Mouse (Mus musculus): Measurements from ENCODE around the gene Borcs8. TPM values are rescaled to one million over a fixed set of nuclear protein-coding genes. Genes with fewer than 3 reads are reported as not detected.
A peak's percentile ranks its signal among the peaks of the same experiment; 100 is the strongest.

The Borcs8 gene
- polyA plus RNA-seq, 1 experiment from 2014 or later, result 22.4 TPM

- H3K27ac ChIP-seq (replicated peaks), result peak overlapping the region; percentile 68
Observed at GRCm38 (mm10) chr8:70181903-70182252, 42.6 kb downstream of the Borcs8 start.

GRCm38 (mm10) chr8:70183194-70183593 is 43.9 kb downstream of the Borcs8 start:
- Histone ChIP-seq H3K9me3 (replicated peaks) (no peaks in the 10 kb centered on the region), H3K4me2 (no peak overlapping the region), H3K27ac (replicated peaks) (no peak overlapping the region), H3K9ac (no peak overlapping the region), H3K4me1 (replicated peaks) (peaks cover 30% of the 10 kb centered on the region), H3K36me3 (replicated peaks) (peaks cover 41% of the 10 kb centered on the region), H3K4me3 (replicated peaks) (no peak overlapping the region), H3K27me3 (no peaks in the 10 kb centered on the region)
- no peak for ATAC-seq (ENCODE audit: insufficient read depth)
- 79% methylated on average over 4 of the region's 4 CpGs for WGBS (ENCODE audit: insufficient replicate concordance)

More at GRCm38 (mm10) chr8:70181903-70182252, 42.6 kb downstream of the Borcs8 start:
- H3K36me3 ChIP-seq (replicated peaks), result peaks cover 38% of the 10 kb centered on the region
- H3K27me3 ChIP-seq, result no peaks in the 10 kb centered on the region
- no peak; the same call in 1 of the 2 replicates for ATAC-seq (ENCODE audit: insufficient read depth)
- H3K9ac ChIP-seq, result peak overlapping the region; percentile 35
- no peaks in the 10 kb centered on the region for H3K9me3 ChIP-seq (replicated peaks)
- peaks cover 30% of the 10 kb centered on the region for H3K4me1 ChIP-seq (replicated peaks)
- no peak overlapping the region for H3K4me3 ChIP-seq (replicated peaks)
- H3K4me2 ChIP-seq, result peak overlapping the region; percentile 48
- WGBS (ENCODE audit: insufficient replicate concordance), result 49% methylated on average over 2 of the region's 2 CpGs

DNA sequence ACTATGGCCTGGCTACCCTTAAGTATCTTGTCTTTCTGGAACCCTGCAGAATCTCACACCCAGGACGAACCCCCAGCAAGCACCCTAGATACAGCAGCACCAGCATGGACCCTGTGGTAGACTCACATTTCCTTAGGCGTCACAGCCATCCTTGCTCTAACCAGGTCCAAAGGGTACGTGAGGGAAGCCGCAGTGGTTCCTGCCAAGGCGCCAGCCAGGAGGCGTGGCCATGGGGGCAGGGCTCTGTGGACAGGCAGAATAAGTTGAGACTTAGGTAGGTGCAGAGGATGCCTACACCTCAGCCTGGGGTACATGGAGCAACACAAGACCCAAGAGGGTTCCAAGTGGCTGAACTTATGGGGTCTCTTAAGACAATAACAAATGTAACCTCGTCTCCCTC is 49.4 kb downstream of the Borcs8 start:
- no peak overlapping the region for H3K27ac ChIP-seq (replicated peaks)
- no peaks in the 10 kb centered on the region for H3K27me3 ChIP-seq
- peaks cover 3% of the 10 kb centered on the region; the same call in 1 of the 2 replicates for H3K4me1 ChIP-seq (replicated peaks)
- H3K4me3 ChIP-seq (replicated peaks), result no peak overlapping the region
- WGBS (ENCODE audit: insufficient replicate concordance), result 59% methylated on average over 7 of the region's 7 CpGs
- H3K4me2 ChIP-seq, result no peak overlapping the region
- no peaks in the 10 kb centered on the region for H3K9me3 ChIP-seq (replicated peaks)
- ATAC-seq (ENCODE audit: insufficient read depth), result no peak
- no peak overlapping the region for H3K9ac ChIP-seq
- H3K36me3 ChIP-seq (replicated peaks), result peaks cover 62% of the 10 kb centered on the region

DNA sequence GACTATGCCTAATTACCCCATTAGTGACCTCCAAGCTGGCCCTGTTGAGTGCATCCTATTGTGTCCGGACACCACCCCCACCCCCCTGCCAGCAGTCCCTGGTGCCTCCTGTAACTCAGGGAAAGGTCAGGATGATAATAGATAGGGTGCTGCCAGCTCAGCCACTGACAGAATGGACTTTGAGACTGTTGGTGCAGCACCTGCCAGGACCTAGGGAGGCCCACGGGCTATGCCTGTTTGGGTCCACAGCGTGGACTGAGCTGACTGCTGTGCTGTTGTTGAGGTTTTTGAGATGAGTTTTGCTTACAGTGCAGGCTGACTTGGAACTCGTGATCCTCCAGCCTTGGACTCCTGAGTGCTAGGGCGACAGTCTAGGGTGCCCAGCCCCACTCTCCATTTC is 53.9 kb downstream of the Borcs8 start:
- H3K4me2 ChIP-seq, result no peak overlapping the region
- no peaks in the 10 kb centered on the region for H3K9me3 ChIP-seq (replicated peaks)
- H3K4me1 ChIP-seq (replicated peaks), result peaks cover 35% of the 10 kb centered on the region
- H3K27ac ChIP-seq (replicated peaks), result no peak overlapping the region
- H3K36me3 ChIP-seq (replicated peaks), result peaks cover 36% of the 10 kb centered on the region
- peak; percentile 43 for ATAC-seq (ENCODE audit: insufficient read depth)
- H3K4me3 ChIP-seq (replicated peaks), result no peak overlapping the region
- WGBS (ENCODE audit: insufficient replicate concordance), result 76% methylated on average over 5 of the region's 5 CpGs
- no peaks in the 10 kb centered on the region for H3K27me3 ChIP-seq
- H3K9ac ChIP-seq, result no peak overlapping the region

- H3K36me3 ChIP-seq (replicated peaks), result peaks cover 27% of the 10 kb centered on the region
- no peak overlapping the region for H3K27ac ChIP-seq (replicated peaks)
- H3K27me3 ChIP-seq, result no peaks in the 10 kb centered on the region
- no peak overlapping the region for H3K4me2 ChIP-seq
- peaks cover 45% of the 10 kb centered on the region for H3K4me1 ChIP-seq (replicated peaks)
- no peak overlapping the region for H3K9ac ChIP-seq
- ATAC-seq (ENCODE audit: insufficient read depth), result no peak
- no peaks in the 10 kb centered on the region for H3K9me3 ChIP-seq (replicated peaks)
- WGBS (ENCODE audit: insufficient replicate concordance), result 78% methylated on average over 3 of the region's 3 CpGs
- no peak overlapping the region for H3K4me3 ChIP-seq (replicated peaks)
Observed at GRCm38 (mm10) chr8:70194191-70194590, 54.9 kb downstream of the Borcs8 start.

DNA sequence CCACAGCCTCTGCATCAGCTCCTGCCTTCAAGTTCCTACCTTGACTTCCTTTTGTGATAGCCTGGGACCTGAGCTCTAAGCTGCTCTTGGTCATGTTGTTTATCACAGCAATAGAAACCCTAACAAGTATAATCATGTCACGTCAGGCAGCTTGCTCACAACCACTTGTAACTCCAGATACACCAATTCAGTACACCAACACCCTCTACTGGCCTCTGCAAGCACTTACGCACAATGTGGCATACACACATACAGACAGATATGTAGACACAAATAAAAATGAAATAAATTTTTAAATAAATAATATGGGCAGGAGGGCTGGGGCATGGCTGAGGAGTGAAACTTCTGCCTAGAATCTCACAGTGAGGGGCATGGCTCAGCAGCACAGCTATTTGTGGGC is 56.5 kb downstream of the Borcs8 start:
- no peak for ATAC-seq (ENCODE audit: insufficient read depth)
- no peak overlapping the region for H3K27ac ChIP-seq (replicated peaks)
- H3K4me2 ChIP-seq, result no peak overlapping the region
- H3K27me3 ChIP-seq, result no peaks in the 10 kb centered on the region
- H3K9ac ChIP-seq, result no peak overlapping the region
- H3K36me3 ChIP-seq (replicated peaks), result peaks cover 12% of the 10 kb centered on the region
- no peak overlapping the region for H3K4me3 ChIP-seq (replicated peaks)
- H3K4me1 ChIP-seq (replicated peaks), result peaks cover 60% of the 10 kb centered on the region
- no peaks in the 10 kb centered on the region for H3K9me3 ChIP-seq (replicated peaks)
- WGBS (ENCODE audit: insufficient replicate concordance), result 65% methylated on average over 2 of the region's 2 CpGs

Small RNAs within 50 kb of the gene (microRNA-seq; reads per million reads assigned to microRNA genes)
- not detected for gene Mir7066

Other genes starting within 250 kb of the Borcs8 start
- 2.1 TPM in 2 replicates for gene Tssk6, start 237.3 kb upstream of the Borcs8 start, polyA plus RNA-seq (2015; fragmentation: Nextera tagmentation; extraction: Ambion mirVana)
- gene Ndufa13, start 236.9 kb upstream of the Borcs8 start, polyA plus RNA-seq (2015; fragmentation: Nextera tagmentation; extraction: Ambion mirVana), result 89.7 and 96.9 TPM in 2 replicates
- gene Yjefn3, start 236.8 kb upstream of the Borcs8 start, polyA plus RNA-seq (2015; fragmentation: Nextera tagmentation; extraction: Ambion mirVana), result 0.51 and 0.54 TPM in 2 replicates
- 28.0 and 32.2 TPM in 2 replicates for gene Gatad2a, start 143.1 kb upstream of the Borcs8 start, polyA plus RNA-seq (2015; fragmentation: Nextera tagmentation; extraction: Ambion mirVana)
- gene Mau2, start 96.8 kb upstream of the Borcs8 start, polyA plus RNA-seq (2015; fragmentation: Nextera tagmentation; extraction: Ambion mirVana), result 23.0 and 25.6 TPM in 2 replicates
- 15.3 and 16.2 TPM in 2 replicates for gene Sugp1, start 96.7 kb upstream of the Borcs8 start, polyA plus RNA-seq (2015; fragmentation: Nextera tagmentation; extraction: Ambion mirVana)
- gene Tm6sf2, start 66.6 kb upstream of the Borcs8 start, polyA plus RNA-seq (2015; fragmentation: Nextera tagmentation; extraction: Ambion mirVana), result 1.6 and 2.3 TPM in 2 replicates
- 0.05 and 0.06 TPM in 2 replicates for gene Hapln4, start 56.0 kb upstream of the Borcs8 start, polyA plus RNA-seq (2015; fragmentation: Nextera tagmentation; extraction: Ambion mirVana)
- gene Ncan, start 18.6 kb upstream of the Borcs8 start, polyA plus RNA-seq (2015; fragmentation: Nextera tagmentation; extraction: Ambion mirVana), result 0.02 and 0.03 TPM in 2 replicates
- gene Nr2c2ap, start 8.2 kb upstream of the Borcs8 start, polyA plus RNA-seq (2015; fragmentation: Nextera tagmentation; extraction: Ambion mirVana), result 16.8 and 17.4 TPM in 2 replicates
- gene Rfxank, start 345 bp upstream of the Borcs8 start, polyA plus RNA-seq (2015; fragmentation: Nextera tagmentation; extraction: Ambion mirVana), result 6.5 and 7.3 TPM in 2 replicates
- not detected in 2 replicates for gene Mef2b, start 212 bp downstream of the Borcs8 start, polyA plus RNA-seq (2015; fragmentation: Nextera tagmentation; extraction: Ambion mirVana)
- gene Tmem161a, start 32.9 kb downstream of the Borcs8 start, polyA plus RNA-seq (2015; fragmentation: Nextera tagmentation; extraction: Ambion mirVana), result 28.1 and 31.9 TPM in 2 replicates
- 8.0 and 9.2 TPM in 2 replicates for gene Slc25a42, start 72.8 kb downstream of the Borcs8 start, polyA plus RNA-seq (2015; fragmentation: Nextera tagmentation; extraction: Ambion mirVana)
- gene Sugp2, start 94.7 kb downstream of the Borcs8 start, polyA plus RNA-seq (2015; fragmentation: Nextera tagmentation; extraction: Ambion mirVana), result 10.9 and 11.7 TPM in 2 replicates
- gene Armc6, start 95.0 kb downstream of the Borcs8 start, polyA plus RNA-seq (2015; fragmentation: Nextera tagmentation; extraction: Ambion mirVana), result 12.4 and 15.2 TPM in 2 replicates
- gene Homer3, start 143.3 kb downstream of the Borcs8 start, polyA plus RNA-seq (2015; fragmentation: Nextera tagmentation; extraction: Ambion mirVana), result 4.9 and 5.9 TPM in 2 replicates
- gene Ddx49, start 163.0 kb downstream of the Borcs8 start, polyA plus RNA-seq (2015; fragmentation: Nextera tagmentation; extraction: Ambion mirVana), result 19.5 and 22.4 TPM in 2 replicates
- 190 and 246 TPM in 2 replicates for gene Cope, start 163.0 kb downstream of the Borcs8 start, polyA plus RNA-seq (2015; fragmentation: Nextera tagmentation; extraction: Ambion mirVana)
- gene Cers1, start 176.3 kb downstream of the Borcs8 start, polyA plus RNA-seq (2015; fragmentation: Nextera tagmentation; extraction: Ambion mirVana), result 0.13 and 0.25 TPM in 2 replicates
- gene Gdf1, start 190.3 kb downstream of the Borcs8 start, polyA plus RNA-seq (2015; fragmentation: Nextera tagmentation; extraction: Ambion mirVana), result 0.10 and 0.26 TPM in 2 replicates
- gene Upf1, start 213.8 kb downstream of the Borcs8 start, polyA plus RNA-seq (2015; fragmentation: Nextera tagmentation; extraction: Ambion mirVana), result 9.7 and 10.6 TPM in 2 replicates
- gene Comp, start 234.1 kb downstream of the Borcs8 start, polyA plus RNA-seq (2015; fragmentation: Nextera tagmentation; extraction: Ambion mirVana), result 1.3 and 2.1 TPM in 2 replicates

Data from liver, embryonic 15.5 days (tissue).